Mouse (Mus musculus) c-Kit-positive CD71-negative TER-119-negative erythroid progenitor cells, embryonic 14.5 days (primary cell): ENCODE measurements around the gene Net1.
A peak's percentile ranks its signal among the peaks of the same experiment; 100 is the strongest.
"Not testable (repeated sequence)": the region's sequence is repeated elsewhere in the genome, so short reads cannot be mapped to it uniquely, and the experiment has no call there.

Experiments
- DNase-seq: peaks from one replicate; pipeline ENCODE4 v3.0.0-alpha.2; 2013; ENCODE audit warnings: low read depth

Net1 gene

GRCm38 (mm10) chr13:3917571-3918311 is at the start of gene Net1, which contains the start of gene Tubal3:
Gene Net1 (minus strand): TSS chr13:3918220.
Gene Tubal3 (plus strand): TSS chr13:3918274.
- DNase-seq, result peak; percentile 77

GRCm38 (mm10) chr13:3951198-3951914 is 33.3 kb upstream of the Net1 start:
- no peak for DNase-seq

GRCm38 (mm10) chr13:3949477-3949876 is 31.5 kb upstream of the Net1 start:
- no peak for DNase-seq

GRCm38 (mm10) chr13:3947267-3947666 is 29.2 kb upstream of the Net1 start:
- no peak for DNase-seq

- DNase-seq, result no peak
These were observed 27.2 kb upstream of the Net1 start, which contains the start of gene Ucn3 for GRCm38 (mm10) chr13:3945249-3945648. Gene Ucn3 (minus strand): TSS chr13:3945349.

GRCm38 (mm10) chr13:3944699-3945098 is 26.7 kb upstream of the Net1 start:
- DNase-seq, result no peak

GRCm38 (mm10) chr13:3926046-3926445 is 8.0 kb upstream of the Net1 start:
- DNase-seq, result no peak

- DNase-seq, result no peak
These were observed 7.6 kb upstream of the Net1 start for GRCm38 (mm10) chr13:3925632-3926031.

GRCm38 (mm10) chr13:3924483-3924882 is 6.5 kb upstream of the Net1 start:
- DNase-seq, result no peak

- DNase-seq, result no peak
These were observed 4.5 kb downstream of the Net1 start for GRCm38 (mm10) chr13:3913504-3913903.

- no peak for DNase-seq
These were observed 7.7 kb downstream of the Net1 start for GRCm38 (mm10) chr13:3910356-3910755.

GRCm38 (mm10) chr13:3908262-3908661 is 9.8 kb downstream of the Net1 start:
- no peak for DNase-seq

- DNase-seq, result no peak
These were observed 10.8 kb downstream of the Net1 start for GRCm38 (mm10) chr13:3907151-3907696.

- DNase-seq, result no peak
These were observed 18.7 kb downstream of the Net1 start for GRCm38 (mm10) chr13:3899301-3899700.

- DNase-seq, result not testable (repeated sequence)
These were observed 19.8 kb downstream of the Net1 start for GRCm38 (mm10) chr13:3898202-3898601.

GRCm38 (mm10) chr13:3896913-3897312 is 21.1 kb downstream of the Net1 start:
- peak; percentile 68 for DNase-seq

- no peak for DNase-seq
These were observed 22.0 kb downstream of the Net1 start for GRCm38 (mm10) chr13:3896032-3896431.

GRCm38 (mm10) chr13:3895397-3895980 is 22.5 kb downstream of the Net1 start:
- no peak for DNase-seq

- no peak for DNase-seq
These were observed 23.5 kb downstream of the Net1 start for GRCm38 (mm10) chr13:3894549-3894948.

GRCm38 (mm10) chr13:3893126-3893734 is 24.8 kb downstream of the Net1 start:
- DNase-seq, result peak; percentile 85

- no peak for DNase-seq
These were observed 25.4 kb downstream of the Net1 start for GRCm38 (mm10) chr13:3892601-3893000.

- no peak for DNase-seq
These were observed 26.4 kb downstream of the Net1 start for GRCm38 (mm10) chr13:3891479-3892087.
